Mouse (Mus musculus) lung, adult 2 months (tissue): ENCODE measurements around the gene Hmga2.

Experiments used
- CTCF ChIP-seq: fragments of 200-500 bp; IDR thresholded peaks from 2 replicates; pipeline ENCODE4 v1.5.1; 2011; ENCODE audit warnings: mild to moderate bottlenecking, low read length, control low read depth; ENCODE audit not compliant: insufficient read depth
- POLR2A ChIP-seq: fragments of 200-500 bp; IDR thresholded peaks from 2 replicates; pipeline ENCODE4 v1.6.1; 2011; ENCODE audit warnings: low read depth, mild to moderate bottlenecking, control low read depth, low read length, borderline replicate concordance; ENCODE audit errors: extremely low read depth

GRCm38 (mm10) chr10:120472606-120473005 lies 3.7 kb downstream of the Hmga2 start:
- no peak for TF ChIP-seq POLR2A
- TF ChIP-seq CTCF = no peak
